Mouse (Mus musculus) yolk sac, embryonic 10.5 days (tissue): Measurements from ENCODE around the gene Rnf144b.

Experiments used
- DNase-seq: peaks from one replicate; pipeline ENCODE4 v3.0.0-alpha.2; 2017; ENCODE audit warnings: low spot score

The Rnf144b gene

DNA sequence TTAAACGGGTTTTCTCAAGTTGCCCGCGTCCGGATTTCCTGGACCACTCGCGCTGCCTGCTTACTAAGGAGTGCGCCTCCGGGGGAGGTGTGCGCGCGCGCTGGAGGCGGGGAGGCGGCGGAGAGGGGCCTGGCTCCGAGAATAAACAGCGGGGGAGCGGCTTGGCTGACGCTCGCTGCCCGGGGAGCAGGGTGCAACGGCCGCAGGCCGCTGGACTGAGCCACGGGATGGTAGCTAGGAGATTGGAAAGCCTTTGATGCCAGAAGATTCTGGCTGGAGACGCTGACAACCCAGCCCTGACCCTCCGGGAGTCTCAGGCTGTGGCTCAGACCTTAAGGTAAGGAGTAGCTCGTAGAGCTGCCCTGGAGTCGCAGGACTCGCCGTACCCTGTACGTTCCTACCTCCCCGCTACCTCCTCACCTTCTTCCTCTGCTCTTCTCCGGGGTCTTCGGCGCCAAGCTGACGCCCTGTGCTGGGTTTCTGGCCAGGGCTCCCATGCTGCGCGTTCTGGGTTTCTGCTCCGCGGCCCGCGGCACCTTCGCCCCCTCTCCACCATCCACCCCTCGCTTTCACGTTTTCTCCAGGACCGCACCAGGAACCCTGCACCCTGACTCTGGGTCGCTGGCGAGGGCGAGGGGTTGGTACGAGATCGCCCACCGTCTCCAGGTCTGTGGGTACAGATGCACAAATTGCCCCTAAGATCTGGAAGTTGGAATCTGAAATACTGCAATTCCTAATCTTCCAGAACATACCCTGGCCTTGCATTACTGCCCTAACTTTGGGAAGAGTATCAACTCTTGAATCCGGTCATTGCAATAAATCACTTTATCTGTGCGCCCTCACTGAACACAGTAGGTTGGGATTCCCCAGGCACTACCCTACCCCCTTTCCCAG lies at the start of gene Rnf144b:
TSS of gene Rnf144b (plus strand) at position 120 of the 894 bp plus-strand sequence.
- peak; percentile 50 for DNase-seq

DNA sequence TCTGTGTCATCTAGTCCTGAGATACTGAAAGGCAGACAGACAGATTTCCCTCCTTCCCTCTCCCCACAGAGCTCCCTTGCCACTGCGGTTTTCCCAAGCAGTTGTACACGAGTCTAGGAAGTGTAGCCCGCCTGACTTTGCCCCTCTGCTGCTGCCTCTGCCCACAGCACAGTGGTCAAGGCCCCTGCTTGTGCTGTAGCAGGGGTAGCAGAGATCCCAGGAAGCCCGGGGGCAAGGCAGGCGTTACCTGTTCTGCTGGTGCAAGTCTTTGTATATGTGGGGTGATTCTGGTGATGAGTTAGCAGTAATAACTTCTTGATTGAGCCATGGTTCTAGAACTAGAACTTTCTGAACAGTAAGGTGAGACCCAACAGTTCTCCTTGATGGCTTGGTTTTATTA lies 46.3 kb upstream of the Rnf144b start:
- DNase-seq = no peak

DNA sequence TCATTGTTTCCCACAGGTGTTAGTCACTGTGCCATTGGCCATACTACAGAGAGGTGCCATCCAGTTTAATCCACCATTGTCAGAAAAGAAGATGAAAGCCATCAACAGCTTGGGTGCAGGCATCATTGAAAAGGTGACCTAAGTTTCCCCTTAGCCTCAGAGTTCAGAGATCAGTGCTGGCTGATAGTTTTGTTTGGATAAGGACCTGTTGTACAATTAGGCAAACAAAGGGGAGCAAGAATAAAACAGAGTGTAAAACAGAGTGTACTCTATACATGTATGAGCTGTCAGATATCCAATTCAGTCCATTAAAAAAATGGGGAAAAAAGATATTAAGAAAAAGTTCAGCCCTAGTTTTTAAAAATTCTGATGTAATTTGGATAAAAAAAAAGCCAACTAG lies 45.1 kb upstream of the Rnf144b start:
- DNase-seq = peak; percentile 45

DNA sequence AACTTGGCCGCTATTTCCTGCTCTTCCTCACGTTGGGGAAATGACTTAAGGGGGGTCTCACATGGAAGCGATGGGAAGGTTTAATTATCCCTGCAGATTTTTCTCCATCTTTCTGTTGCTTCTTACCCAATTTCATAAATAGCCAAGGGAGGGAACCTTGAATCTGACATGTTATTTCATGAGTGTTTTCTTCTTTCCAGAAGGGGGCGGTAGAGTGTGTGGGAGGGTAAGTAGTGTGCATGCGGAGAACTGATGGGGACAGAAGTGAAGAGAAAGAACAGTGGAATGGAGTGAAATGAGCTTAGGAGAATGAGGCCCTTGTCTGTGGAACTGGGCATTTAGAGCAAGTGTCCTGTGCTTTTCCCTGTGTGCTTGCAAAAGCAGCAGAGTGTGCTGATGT lies 43.7 kb upstream of the Rnf144b start:
- DNase-seq = no peak

DNA sequence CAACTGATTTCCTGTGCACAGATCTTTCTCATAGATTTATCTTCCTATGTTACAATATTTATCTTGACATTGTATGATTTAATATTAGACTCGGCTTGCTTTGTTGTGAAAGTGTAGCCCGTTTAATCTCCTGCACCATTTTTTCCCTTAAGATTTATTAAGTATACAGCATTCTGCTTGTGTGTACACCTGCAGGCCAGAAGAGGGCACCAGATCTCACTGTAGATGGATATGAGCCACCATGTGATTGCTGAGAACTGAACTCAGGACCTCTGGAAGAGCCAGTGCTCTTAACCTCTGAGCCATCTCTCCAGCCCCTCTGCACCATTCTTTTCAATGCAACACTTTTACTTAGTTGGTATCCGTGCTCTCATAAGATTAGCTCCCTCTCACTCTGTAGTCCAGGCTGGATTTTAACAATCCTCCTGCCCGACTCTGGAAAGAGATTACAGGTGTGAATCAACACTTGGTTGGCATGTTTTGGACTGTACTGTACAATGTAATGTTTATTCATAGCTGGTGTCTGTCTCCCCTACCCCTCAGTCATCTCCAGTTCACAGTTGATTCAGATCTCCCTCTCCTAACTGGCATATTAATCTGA lies 41.5 kb upstream of the Rnf144b start:
- DNase-seq = no peak

DNA sequence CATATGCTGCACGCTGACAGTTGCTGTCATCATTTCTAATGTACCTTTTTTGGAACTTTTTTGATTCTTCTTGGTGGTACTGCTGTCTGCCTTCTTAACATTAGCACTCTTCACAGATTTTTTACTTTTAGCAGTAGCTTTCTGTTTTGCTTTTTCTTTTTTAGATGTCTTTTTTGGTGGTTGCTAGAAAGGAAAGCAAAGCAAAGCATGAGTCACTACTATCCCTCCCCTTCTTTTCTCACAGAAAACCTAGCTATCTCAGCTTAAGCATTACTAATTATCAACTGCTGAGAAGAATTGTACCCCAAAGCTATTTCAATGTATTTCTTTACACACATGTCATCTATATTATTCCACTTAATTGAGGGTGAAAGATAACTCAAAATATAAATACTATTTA lies 34.0 kb upstream of the Rnf144b start:
- no peak for DNase-seq

DNA sequence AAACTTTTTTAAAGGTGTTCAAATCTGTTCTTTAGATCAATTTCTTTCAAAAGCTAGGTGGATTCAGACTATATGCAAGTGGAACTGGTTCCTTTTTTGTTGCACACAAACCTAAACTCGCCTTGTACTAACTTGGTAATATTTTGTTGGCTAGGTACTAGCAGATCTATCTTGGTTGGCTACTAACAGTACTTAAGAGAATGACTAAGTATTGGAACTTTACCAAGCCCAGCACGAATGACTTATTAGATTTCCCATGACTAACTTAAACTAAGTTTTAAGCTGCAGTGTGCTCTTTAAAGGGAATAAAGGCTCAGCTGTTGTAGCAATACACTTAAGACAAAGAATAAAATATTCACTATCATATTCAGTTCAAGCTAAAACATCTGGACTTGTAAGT lies 33.2 kb upstream of the Rnf144b start:
- DNase-seq = no peak

DNA sequence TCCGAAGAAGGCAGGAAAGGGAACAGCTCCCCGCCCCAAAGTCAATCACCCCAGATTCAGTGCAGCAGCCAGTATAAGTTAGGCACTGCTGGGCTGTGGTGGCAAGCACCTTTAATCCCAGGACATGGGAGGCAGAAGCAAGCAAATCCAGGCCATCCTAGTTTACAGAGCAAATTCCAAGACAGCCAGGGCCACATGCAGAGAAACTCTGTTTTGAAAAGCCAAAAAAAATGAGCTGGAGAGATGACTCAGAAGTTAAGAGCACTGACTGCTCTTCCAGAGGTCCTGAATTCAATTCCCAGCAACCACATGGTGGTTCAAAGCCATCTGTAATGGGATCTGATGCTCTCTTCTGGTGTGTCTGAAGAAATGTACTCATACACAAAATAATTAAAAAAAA lies 28.7 kb upstream of the Rnf144b start:
- DNase-seq = no peak

DNA sequence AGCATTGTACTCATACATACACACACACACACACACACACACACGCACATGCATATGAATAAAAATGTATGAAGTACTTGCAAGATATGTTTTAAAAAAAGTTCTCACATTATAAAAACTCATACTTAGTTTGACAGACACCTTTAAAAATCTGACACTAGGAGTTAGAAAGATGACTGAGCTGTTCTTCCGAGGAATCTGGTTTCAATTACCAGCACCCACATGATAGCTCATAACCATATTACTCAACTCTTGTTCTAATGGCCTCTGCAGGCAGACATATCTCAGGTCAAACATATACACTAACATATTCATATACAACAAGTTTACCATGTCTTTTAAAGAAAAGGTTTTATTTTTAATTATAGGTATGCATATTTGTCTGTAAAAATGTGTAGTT lies 25.9 kb upstream of the Rnf144b start:
- no peak for DNase-seq

DNA sequence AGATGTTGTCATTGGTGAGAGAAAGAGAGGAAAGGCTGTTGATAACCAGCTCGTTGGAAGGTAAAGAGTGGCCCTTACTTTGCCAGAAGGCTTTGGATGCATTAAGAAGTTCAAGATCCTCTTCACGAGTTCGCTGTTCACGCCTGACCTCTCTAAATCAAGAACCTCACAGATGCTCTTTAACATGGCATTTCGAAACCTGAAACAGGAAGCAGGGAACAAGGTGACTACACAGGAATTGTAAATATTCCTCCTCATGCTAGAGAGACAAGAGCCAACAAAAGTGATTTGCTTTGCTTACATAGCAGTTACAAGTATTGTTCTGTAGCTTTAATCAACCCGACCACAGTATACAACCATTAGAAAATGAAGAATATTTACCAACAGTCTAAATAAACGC lies 23.2 kb upstream of the Rnf144b start:
- no peak for DNase-seq

DNA sequence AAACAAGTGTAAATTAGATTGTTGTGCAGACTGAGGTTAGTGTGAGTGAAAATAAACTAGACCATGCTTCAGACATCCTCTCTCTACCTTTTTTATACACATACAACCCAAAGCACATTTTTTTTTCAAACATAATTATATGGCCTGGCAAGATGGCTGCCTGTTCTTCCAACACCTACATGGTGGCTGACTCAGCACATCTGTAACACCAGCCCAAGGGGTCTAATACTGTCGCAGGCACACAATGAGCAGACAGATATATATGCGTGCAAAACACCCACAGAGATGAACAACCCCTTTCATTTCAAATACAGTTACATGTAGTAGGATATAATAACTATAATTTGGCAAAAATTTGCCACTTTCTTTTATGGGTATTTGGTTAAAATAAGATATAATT lies 21.9 kb upstream of the Rnf144b start:
- DNase-seq = no peak

DNA sequence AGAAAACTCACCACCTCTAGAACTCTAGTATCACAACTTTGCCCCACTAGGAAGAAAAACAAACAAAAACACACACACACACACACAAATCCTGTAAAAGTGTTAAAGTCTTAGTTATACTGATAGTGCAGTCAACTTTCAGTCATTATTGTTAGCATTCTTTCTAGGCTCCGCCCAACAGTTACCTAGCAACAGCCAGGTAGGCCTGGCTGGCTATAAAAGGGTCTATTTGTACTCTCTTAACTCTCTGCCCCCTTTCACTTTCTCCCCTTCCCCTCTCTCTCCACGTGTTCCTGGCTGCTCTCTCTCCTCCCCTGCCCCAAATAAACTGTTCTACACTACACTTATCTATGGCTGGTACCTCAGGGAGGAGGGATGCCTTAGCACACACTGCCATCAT lies 18.3 kb upstream of the Rnf144b start:
- peak; percentile 9 for DNase-seq

DNA sequence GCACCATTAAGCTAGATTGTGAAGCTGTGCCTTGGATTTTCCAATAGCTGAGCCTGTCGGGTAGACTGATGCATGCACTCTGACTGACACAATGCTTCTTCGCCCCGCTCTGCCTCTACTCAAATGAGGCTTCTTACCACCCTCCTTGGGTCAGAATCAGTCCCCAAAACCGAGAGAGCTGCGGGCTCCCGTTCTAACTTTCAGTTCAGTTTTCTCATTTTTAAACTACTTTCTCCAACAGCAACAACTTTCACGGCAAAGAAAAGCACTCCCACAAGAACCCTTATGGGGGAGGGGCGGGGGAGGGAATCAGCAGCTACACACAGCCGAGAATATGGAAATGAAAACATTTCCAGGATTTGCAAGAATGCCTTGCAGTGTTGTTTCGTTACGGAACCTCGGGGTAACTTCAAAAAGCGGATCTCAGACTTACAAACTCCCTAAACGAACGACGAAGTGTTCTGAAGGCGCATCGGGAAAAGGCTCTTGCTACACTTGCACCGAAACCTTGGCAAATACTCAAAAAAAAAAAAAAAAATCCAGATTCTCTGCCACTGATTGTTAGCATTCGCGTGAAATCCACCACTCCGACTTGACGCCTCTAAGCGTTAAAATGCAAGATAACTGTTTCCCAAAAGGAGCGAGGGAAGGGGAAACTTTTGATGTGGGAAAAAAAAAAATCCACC lies 17.5 kb upstream of the Rnf144b start:
- DNase-seq = peak; percentile 59

DNA sequence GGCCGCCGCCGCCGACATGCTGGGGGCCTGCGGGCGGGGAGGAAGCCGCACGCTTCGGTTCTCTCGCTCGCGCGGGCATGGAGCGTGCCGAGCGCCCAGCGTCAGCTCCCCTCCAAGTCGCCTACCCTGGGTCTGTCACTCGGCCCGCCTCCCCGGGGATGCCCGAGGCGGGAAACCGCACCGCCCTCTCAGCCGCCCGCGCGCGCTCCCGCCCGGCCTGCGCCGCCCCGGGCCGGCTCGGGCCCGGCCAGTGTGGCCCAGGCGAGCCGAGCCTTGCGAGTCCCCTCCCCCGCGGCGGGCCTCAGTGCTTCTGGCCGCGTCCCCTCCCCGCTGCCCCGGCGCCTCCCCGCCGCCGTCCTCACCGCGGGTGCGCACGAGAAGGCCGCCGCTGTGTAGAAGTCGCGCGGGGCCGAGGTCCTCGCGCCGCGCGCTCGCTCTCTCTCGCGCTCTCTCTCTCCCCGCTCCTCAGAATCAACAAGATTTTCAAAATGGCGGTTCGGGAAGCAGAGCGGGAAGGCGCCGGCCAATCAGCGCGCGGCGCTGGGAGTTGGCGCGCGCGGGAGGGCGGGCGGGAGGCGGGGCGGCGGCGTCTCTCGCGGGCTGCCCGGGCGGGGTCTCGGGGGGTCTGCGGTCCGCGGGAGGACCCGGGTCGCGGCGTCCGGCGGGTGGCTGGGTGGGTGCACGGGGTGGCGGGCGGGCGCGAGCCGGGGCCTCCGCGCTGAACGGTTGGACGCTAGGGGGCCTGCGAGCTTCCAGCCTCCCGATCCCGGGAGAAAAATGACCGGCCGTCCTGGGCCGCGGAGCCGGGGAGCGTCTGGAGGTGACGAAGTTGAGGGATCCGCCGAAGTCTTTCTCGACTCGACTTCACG lies 16.5 kb upstream of the Rnf144b start, which contains the start of gene Dek:
TSS of gene Dek (minus strand) at position 491 of the 869 bp plus-strand sequence.
- peak; percentile 94 for DNase-seq

DNA sequence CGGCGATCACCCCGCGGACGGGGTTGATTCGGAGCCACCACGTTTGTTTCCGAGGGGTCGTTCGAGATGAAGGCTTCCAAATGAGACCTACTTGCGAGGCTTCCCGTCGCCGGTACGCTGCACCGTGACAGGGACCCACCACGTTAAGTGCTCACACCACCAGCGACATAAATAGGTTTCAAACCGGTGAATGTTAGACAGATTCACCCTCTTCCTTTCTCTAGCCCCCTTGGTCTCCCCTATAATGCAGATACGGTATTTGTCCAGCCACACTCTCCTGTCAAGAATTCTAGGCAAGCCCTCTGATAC lies 15.9 kb upstream of the Rnf144b start:
- DNase-seq = no peak

DNA sequence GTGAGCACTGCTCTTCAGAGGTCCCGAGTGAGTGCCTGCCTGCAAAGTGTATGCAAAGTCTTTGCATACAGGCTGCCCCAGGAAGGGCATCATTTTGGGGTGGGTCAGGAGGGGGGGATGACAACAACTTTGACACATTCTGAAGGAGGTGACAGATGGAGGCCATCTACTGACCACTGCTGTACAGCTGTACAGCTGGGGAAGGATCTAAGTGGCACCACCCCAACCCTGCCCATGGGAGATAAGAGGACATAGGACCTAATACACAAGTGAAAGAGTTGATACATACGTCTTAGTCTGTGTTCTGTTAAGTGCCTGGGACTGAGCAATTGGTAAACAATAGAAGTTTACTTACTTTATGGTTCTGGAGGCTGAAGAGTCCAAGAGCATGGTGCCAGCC lies 13.2 kb upstream of the Rnf144b start:
- peak; percentile 9 for DNase-seq

DNA sequence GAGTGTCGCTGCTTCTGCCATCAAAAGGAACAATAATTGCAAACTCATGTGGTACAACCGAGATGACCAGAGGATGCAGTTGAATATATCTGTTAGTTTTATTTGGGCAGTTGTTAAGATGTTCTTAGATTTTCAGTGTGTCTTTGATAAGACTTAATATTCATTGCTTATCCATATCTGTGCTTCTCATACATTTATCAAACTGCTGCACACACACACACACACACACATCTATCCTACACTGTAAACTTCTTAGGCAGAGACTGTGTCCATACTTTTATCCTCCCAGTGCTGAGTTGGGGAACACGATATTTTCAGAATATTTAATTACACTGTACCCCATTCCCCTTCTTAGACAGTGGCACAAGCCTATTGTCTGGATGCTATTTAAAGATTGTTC lies 11.3 kb upstream of the Rnf144b start:
- no peak for DNase-seq

DNA sequence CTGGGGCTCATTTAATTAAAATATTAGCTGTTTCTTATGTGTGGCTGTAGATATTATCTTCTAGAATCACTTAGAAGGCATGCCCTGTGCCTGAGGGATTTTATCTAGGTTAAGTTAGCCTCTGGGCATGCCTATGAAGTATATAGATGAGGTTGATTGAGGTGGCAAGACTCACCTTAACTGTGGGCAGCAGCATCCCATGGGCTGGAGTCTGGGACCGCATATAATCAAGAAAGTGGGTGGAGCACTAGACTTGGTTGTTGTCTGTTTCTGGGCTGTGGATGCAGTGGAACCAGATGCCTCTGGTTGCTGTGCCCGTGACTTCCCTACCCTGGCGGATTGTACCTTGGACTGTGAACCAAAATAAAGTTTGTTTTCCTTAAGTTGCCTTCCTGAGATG lies 10.4 kb upstream of the Rnf144b start:
- no peak for DNase-seq

DNA sequence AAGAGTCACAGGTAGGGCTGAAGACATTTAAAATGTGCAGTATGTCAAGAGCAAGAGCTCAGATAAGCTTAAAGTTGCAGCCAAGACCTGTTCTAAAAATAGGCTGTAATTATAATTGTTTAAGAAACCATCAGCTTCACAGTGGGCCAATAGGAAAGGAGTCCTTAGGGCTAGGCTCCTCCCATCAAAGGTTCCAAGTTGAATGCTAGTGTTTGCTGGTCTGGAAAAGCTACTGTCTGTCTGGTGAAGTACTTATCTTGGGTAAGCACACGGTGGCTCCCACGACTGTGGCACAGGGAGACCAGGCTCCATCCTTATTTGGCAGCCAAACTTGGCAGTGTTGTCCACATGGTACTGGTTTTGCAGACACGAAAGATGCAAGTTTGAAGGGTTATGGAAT lies 9.5 kb upstream of the Rnf144b start:
- no peak for DNase-seq

DNA sequence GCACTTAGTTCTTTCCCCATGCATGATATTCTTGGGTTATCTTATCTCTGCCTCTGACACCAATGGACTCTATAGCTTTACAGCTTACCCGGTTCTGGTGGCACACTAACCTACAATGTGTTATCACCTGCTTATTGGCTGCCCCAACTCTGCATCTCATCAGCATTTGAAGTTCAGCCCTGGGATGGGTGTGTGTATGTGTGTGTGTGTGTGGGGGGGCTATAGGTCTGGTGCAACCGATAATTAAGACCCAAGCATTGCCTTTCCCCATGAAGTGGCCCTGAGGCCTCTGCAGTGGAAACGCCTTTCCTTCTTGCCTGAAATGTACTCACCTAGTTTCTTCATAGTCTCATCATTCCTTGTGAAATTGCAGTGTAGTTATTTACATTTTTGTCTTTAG lies 6.5 kb upstream of the Rnf144b start:
- no peak for DNase-seq

DNA sequence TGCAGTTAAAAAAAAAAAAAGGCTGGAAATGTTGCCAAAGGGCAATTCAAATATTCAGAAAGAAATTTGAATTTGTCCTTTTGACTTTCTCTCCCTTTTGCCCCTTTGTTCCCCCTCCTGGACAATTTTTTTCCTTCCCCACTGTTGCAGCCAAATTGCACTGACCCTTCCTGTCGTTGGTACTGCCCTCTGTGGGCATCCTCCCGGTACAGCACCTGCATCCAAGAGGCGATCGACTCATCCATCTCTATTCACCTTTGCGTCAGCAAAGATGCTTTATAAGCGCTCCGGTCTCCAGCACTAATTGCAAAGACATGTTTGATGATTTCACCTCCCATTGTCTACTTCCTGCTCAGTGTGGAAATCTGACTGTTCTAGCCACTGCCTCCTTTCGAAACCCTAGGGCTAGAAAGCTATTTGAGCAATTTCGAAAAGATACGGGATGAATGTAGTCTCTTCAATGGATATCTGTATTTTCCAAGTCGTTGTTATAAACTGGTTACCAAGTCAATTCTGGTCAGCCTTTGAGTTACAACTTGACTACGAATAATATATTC lies 1.0 kb upstream of the Rnf144b start:
- no peak for DNase-seq

DNA sequence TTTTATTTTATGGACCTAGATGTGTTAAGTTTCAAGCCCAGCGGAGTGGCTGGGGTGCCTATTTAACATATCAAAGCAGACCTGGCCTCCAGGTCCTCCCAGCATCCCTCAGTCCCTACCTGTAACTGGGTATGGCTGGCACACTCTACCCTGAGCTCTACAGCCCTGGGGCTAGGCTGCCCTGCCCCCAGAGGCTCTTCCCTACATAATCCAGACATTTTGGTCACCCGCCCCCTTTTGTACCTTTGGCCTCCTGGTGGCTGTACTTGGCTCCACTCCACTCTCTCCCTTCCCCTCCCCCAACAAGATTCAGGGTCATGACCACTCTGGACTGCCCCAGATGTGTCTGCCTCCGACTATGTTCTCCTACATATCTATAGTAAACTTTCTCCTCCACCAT lies 2.0 kb downstream of the Rnf144b start:
- DNase-seq = no peak
